Mouse (Mus musculus): ENCODE data around the gene Mtf2. TPM values are rescaled to one million over a fixed set of nuclear protein-coding genes. Genes with fewer than 3 reads are reported as not detected.
A peak's percentile ranks its signal among the peaks of the same experiment; 100 is the strongest.
"Not testable (repeated sequence)": the region's sequence is repeated elsewhere in the genome, so short reads cannot be mapped to it uniquely, and the experiment has no call there.

Mtf2 gene
- 72.9 and 85.4 TPM in 2 replicates for total RNA-seq (2017)

GRCm38 (mm10) chr5:108065465-108066411 lies at the start of gene Mtf2:
TSS of gene Mtf2 (plus strand) at chr5:108065674.
- ATAC-seq (ENCODE audit: extremely low read depth, insufficient number of reproducible peaks, low FRiP score, poor library complexity, severe bottlenecking), result peak; percentile 99

GRCm38 (mm10) chr5:108017232-108017631 lies 48.2 kb upstream of the Mtf2 start:
- no peak for ATAC-seq (ENCODE audit: extremely low read depth, insufficient number of reproducible peaks, low FRiP score, poor library complexity, severe bottlenecking)

DNA sequence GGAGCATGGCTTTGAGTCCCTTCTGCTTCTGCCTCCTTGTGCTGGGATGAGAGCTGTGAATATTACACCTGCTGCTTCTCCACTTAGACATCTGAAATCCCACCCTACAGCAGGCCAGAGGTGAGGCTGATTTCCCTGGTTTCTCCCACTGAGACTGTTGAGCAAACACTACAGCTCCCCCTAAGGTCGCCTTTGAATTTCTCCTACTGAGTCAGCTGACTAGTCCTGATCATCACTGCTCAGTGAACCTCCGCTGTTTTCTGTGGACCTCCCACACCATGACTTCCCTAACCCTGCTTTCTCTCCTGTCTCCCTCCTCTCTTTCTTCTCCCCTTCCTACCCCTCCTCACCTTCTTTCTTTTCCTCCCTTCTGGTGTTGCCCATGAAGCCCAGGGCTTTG lies 46.1 kb upstream of the Mtf2 start:
- no peak for ATAC-seq (ENCODE audit: extremely low read depth, insufficient number of reproducible peaks, low FRiP score, poor library complexity, severe bottlenecking)

- no peak for ATAC-seq (ENCODE audit: extremely low read depth, insufficient number of reproducible peaks, low FRiP score, poor library complexity, severe bottlenecking)
These were observed 44.1 kb upstream of the Mtf2 start for GRCm38 (mm10) chr5:108021346-108021745.

GRCm38 (mm10) chr5:108028230-108028629 lies 37.2 kb upstream of the Mtf2 start:
- ATAC-seq (ENCODE audit: extremely low read depth, insufficient number of reproducible peaks, low FRiP score, poor library complexity, severe bottlenecking), result no peak

GRCm38 (mm10) chr5:108028797-108029536 lies 36.5 kb upstream of the Mtf2 start:
- not testable (repeated sequence) for ATAC-seq (ENCODE audit: extremely low read depth, insufficient number of reproducible peaks, low FRiP score, poor library complexity, severe bottlenecking)

- peak; percentile 42; the same call in 1 of the 2 replicates for ATAC-seq (ENCODE audit: extremely low read depth, insufficient number of reproducible peaks, low FRiP score, poor library complexity, severe bottlenecking)
These were observed 35.5 kb upstream of the Mtf2 start for GRCm38 (mm10) chr5:108029968-108030367.

DNA sequence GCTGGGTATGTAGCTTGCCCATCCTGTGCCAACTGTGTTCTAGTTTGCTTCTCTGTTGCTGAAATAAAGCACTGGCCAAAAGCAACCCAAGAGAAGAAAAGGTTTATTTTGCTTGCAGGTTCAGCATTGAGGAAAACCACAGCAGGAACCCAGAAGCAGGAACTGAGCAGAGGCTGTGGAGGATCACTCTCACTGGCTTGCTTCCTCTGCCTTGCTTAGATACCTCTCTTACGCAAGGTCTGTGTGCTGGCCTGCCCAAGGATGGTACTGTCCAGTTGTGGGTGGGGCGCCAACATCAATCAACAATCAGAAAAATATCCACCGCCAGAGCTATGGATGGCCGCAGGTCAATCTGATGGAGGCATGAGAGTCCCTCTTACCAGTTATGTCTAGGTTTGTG lies 34.2 kb upstream of the Mtf2 start:
- peak; percentile 78 for ATAC-seq (ENCODE audit: extremely low read depth, insufficient number of reproducible peaks, low FRiP score, poor library complexity, severe bottlenecking)

- 0 out of 2 replicates have a peak, but pooled peaks have one; percentile 27 for ATAC-seq (ENCODE audit: extremely low read depth, insufficient number of reproducible peaks, low FRiP score, poor library complexity, severe bottlenecking)
These were observed 31.3 kb upstream of the Mtf2 start for GRCm38 (mm10) chr5:108034194-108034593.

DNA sequence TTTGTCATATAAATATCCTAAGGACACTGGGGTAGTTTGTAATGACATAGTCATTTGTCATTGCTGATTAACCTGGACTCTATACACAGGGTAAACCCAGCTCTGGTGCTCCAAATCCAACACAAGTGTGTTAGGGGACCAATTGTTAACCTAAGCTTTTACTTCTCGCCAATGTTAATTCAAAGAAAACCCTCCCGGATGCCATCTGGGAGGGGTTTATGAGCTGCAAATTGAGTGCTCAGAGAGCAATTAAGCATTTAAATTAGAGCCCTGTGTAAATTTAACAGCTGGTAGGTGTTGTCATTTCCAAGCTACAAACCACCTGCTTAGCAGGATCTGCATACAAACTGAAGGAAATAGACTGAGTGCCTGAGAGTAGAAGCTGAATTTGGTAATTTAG lies 30.0 kb upstream of the Mtf2 start:
- ATAC-seq (ENCODE audit: extremely low read depth, insufficient number of reproducible peaks, low FRiP score, poor library complexity, severe bottlenecking), result no peak

DNA sequence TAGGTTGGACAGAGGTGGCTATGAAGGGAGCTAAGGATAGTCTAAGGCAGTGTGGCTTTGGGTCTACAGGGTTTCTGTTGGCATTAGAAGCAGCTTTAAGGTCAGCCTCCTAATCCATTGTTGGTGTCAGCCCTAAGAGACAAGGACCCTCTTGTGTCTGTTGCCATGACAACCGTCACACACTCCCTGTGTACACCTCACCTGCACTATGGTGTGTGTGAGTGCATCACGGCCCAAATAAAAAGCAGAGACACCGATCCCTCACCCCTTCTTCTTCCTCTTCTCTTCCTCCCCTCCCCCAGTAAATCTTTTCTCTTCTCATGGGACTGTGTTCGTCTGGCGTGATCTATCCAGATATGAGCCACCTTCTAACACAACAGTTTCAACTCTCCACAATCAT lies 23.4 kb upstream of the Mtf2 start:
- ATAC-seq (ENCODE audit: extremely low read depth, insufficient number of reproducible peaks, low FRiP score, poor library complexity, severe bottlenecking), result no peak

- no peak for ATAC-seq (ENCODE audit: extremely low read depth, insufficient number of reproducible peaks, low FRiP score, poor library complexity, severe bottlenecking)
These were observed 21.6 kb upstream of the Mtf2 start for GRCm38 (mm10) chr5:108043908-108044307.

DNA sequence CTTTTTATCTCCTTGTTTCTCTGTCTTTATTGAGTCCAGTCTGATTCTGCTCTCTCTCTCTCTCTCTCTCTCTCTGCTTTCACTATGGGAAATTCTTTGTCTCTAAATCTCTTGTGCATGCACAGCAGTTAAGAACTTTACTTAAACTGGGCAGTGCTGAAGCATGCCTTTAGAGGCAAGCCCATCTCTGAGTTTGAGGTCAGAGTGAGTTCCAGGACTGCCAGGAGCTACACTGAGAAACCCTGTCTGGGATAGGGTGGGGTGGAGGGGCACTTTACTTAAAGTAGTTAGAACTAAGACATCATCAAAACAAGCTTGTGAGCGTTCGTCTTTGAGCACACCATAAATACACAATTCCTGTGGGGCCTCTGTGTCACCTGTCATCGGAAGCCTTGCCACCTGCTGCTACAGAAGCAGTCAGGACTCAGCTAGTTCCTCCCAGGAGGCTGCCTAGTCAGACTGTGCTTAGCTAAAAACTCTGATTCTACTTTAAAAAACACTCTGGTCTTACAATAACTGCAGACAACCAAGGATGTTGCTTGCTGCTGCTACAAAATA lies 15.7 kb upstream of the Mtf2 start:
- ATAC-seq (ENCODE audit: extremely low read depth, insufficient number of reproducible peaks, low FRiP score, poor library complexity, severe bottlenecking), result no peak

- ATAC-seq (ENCODE audit: extremely low read depth, insufficient number of reproducible peaks, low FRiP score, poor library complexity, severe bottlenecking), result no peak
These were observed 14.4 kb upstream of the Mtf2 start for GRCm38 (mm10) chr5:108051026-108051425.

DNA sequence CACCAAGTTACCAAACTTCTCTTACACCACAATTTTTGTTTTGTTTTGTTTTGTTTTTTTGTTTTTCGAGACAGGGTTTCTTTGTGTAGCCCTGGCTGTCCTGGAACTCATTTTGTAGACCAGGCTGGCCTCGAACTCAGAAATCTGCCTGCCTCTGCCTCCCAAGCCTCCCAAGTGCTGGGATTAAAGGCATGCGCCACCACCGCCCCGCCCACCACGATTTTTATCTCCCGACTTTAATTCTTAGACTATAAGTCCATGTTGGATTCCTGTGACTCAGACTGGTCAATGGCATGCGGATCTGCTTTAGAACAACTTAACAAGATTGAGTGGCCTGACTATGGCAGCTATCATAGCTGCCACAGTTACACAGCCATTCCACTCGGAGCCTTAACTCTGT lies 13.7 kb upstream of the Mtf2 start:
- ATAC-seq (ENCODE audit: extremely low read depth, insufficient number of reproducible peaks, low FRiP score, poor library complexity, severe bottlenecking), result not testable (repeated sequence)

GRCm38 (mm10) chr5:108052200-108052599 lies 13.3 kb upstream of the Mtf2 start:
- no peak for ATAC-seq (ENCODE audit: extremely low read depth, insufficient number of reproducible peaks, low FRiP score, poor library complexity, severe bottlenecking)

DNA sequence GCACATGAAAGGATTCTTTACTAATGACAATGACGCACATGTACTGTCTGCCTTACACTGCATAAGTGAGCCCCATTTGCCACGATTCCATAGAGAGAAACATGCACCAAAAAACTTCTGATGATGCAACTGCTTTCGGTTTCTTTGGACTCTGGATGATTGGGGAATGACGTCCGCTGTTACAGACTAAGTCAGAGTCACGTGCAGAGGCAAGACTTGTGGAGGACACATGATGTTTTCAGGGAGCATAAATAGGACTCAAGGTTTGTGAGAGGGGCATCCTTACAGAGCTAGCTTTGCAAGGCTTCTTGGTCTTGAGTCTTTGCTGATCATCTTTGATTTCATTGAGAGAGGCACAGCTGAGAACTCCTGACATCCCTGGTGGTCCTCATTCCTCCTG lies 11.9 kb upstream of the Mtf2 start:
- no peak for ATAC-seq (ENCODE audit: extremely low read depth, insufficient number of reproducible peaks, low FRiP score, poor library complexity, severe bottlenecking)

DNA sequence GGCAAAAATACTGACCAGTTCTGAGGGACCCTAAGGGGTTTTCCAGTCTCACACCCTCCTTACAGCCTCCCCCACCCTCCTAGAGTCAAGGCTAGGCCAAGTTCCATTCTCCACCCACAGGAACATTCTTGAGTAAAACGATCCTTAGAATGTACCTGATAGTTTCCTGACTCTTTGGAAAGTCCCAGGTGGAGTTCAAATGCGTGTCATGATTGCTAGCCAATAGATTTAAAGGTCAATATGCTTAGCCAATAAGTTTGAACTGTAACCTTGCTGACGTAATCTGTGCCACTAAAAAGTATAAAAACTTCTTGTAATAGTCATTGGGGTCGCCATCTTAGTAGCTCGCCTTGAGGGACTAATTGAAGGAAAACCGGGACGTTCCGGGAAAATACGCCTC lies 5.1 kb upstream of the Mtf2 start:
- no peak for ATAC-seq (ENCODE audit: extremely low read depth, insufficient number of reproducible peaks, low FRiP score, poor library complexity, severe bottlenecking)

DNA sequence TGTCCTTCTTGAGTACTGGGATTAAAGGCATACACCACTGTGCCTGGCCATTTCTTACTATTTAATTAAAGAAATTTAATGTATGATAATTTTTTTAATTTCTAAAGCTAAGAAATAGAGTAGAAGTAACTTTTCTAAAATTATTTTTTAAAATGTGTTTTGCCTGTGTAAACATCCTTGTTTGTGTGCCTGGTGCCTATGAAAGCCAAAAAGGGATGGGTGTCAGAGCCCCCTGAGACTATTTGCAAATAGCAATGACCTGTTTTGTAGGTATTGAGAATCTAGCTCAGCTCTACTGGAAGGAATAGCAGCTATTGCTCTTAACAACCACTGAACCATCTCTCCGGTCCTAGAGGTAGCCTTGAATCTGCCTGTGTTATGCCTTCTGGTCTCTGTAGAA lies 6.8 kb downstream of the Mtf2 start:
- no peak for ATAC-seq (ENCODE audit: extremely low read depth, insufficient number of reproducible peaks, low FRiP score, poor library complexity, severe bottlenecking)

DNA sequence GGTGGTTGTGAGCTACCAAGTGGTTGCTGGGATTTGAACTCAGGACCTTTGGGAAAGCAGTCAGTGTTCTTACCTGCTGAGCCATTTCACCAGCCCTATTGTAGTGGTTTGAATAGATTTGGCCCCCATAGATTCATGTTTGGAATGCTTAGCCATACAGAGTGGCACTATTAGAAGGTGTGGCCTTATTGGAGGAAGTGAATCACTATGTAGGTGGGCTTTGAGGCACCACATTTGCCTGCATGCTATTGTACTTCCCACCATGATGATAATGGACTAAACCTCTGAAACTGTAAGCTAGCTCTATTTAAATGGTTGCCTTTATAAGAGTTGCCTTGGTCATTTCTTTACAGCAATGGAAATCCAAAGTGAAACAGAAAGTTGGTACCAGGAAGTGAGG lies 10.8 kb downstream of the Mtf2 start:
- ATAC-seq (ENCODE audit: extremely low read depth, insufficient number of reproducible peaks, low FRiP score, poor library complexity, severe bottlenecking), result no peak
